Mouse (Mus musculus): Measurements from ENCODE around the gene Slc27a1.

Slc27a1 gene

DNA sequence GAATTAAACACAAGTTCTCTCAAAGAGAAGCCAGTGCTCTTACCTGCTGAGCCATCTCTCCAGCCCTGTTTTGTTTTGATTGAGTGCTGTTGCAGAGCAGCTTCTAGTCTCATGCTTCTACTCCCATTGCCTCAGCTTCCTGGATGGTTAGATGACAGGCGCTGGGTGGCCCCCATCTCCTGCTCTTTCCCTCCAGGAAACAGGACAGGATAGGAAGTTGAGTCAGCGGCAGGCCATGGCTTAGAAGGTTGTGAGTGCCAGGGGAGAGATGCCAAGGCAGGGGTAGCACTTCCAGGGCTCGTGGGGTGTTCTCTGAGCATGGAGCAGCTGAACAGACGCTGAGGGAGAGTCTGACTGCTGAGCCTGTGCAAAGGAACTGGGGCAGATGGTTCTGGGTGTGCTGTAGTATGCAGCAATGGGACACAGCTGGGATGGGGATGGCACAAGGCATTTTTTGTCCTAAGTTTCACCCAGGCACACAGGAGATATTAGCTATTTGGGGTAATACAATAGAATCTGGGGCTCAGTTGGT, 9.2 kb downstream of the Slc27a1 start:
- in situ Hi-C loops (cut with MboI; ENCODE audit: unreplicated experiment in 2 of 2): no loop called here

DNA sequence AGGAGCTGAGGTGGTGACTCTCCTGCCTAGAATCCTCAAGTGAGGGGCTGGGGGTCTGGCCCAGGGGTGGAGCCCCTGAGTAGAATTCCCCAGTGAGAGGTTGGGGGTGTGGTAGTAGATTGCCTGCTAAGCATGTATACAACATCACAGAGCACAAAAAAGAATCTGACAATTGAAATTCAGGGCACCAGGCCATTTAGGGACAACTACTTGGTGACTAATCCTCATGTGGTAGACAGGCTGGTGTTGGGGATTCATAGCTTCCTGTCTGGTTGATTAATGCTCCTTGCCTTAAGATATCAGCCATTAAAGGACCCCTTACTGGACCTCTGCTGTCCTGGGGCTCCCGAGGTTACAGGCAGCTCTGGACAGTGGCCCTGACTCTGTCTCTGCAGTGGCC, 10.3 kb downstream of the Slc27a1 start:
- in situ Hi-C loops (cut with MboI; ENCODE audit: unreplicated experiment in 2 of 2): no loop called here

DNA sequence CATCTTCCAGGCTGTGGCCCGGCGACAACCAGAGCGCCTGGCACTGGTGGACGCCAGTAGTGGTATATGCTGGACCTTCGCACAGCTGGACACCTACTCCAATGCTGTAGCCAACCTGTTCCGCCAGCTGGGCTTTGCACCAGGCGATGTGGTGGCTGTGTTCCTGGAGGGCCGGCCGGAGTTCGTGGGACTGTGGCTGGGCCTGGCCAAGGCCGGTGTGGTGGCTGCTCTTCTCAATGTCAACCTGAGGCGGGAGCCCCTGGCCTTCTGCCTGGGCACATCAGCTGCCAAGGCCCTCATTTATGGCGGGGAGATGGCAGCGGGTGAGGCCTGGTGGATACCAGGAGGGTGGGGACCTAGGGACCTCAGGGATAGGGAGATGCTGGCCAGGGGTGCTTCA, 10.8 kb downstream of the Slc27a1 start:
- in situ Hi-C loops (cut with MboI; ENCODE audit: unreplicated experiment in 2 of 2): no loop called here

DNA sequence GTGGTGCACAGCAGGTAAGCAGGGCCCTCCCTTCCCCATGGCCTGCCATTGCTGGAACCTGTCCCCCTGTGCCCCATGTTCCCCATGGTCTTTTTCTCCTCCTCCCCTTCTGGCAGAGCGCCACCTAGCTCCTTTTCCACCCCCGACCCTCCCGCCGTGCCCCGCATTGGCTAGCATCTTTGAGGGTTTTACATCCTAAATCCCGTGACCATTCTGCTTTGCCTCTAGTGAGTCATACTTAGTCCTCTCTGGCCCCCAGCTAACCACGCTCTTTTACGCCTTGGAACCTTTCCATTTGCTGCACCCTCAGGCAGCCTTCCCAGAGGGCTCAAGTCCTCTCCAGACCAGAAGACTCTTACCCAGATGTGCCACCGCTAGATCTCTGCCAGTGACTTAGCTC, 11.5 kb downstream of the Slc27a1 start:
- in situ Hi-C loops (cut with MboI; ENCODE audit: unreplicated experiment in 2 of 2): no loop called here

DNA sequence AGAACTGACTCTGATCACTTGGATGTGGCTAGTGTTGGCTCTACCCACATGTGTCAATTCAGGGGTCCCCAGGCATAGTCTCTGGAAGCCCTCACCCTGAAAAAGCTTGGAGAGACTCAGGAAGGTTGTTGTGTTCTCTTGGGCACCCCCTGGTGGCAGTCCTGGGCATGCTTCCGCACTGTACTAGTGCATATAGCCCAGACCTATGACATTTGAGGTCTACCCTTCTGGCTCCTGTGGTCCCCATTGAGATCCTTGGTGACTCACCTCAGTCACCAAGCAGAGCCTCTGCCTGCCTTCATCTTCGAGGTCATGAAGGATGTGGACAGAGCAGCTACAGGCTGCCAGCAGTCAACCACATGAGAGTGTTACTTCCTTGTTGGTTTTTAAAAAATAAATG, 18.2 kb downstream of the Slc27a1 start:
- in situ Hi-C loops (cut with MboI; ENCODE audit: unreplicated experiment in 2 of 2): no loop called here

DNA sequence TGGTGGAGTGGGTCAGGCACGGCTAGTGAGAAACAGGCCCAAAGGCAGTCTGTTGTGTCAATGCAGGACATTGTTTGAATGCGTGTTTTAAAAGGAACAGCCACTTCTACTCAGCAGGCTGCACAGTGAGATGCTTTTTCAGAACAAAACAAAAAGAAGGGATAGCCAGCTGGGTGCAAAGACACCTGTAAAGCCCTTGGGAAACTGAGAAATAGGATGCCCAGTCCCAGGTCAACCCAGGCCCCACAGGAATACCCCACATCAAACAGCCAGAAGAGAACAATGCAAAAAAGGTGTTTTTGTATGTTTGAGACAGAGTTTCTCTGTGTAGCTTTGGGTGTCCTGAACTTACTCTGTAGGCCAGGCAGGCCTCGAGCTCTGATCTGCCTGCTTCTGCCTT, 20.1 kb downstream of the Slc27a1 start:
- in situ Hi-C loops (cut with MboI; ENCODE audit: unreplicated experiment in 2 of 2): no loop called here

DNA sequence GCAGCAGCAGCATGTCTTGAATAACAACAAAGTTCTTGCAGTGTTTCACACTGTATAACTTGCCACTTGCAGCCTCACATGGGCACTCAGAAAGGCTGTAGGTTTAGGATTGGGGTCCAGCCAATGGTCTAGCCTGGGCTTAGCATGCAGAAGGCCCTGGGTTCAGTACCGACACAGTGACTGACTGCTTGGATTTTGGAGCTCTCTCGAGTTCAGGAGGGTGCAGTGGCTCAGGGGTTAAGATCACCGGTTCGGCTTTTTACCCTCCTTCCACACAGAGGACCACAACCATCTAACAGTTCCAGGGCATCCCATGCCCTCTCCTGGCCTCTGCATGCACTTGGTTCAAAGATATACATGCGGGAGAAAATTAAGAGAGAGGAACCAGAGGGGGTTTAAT, 22.3 kb downstream of the Slc27a1 start:
- in situ Hi-C loops (cut with MboI; ENCODE audit: unreplicated experiment in 2 of 2): no loop called here

DNA sequence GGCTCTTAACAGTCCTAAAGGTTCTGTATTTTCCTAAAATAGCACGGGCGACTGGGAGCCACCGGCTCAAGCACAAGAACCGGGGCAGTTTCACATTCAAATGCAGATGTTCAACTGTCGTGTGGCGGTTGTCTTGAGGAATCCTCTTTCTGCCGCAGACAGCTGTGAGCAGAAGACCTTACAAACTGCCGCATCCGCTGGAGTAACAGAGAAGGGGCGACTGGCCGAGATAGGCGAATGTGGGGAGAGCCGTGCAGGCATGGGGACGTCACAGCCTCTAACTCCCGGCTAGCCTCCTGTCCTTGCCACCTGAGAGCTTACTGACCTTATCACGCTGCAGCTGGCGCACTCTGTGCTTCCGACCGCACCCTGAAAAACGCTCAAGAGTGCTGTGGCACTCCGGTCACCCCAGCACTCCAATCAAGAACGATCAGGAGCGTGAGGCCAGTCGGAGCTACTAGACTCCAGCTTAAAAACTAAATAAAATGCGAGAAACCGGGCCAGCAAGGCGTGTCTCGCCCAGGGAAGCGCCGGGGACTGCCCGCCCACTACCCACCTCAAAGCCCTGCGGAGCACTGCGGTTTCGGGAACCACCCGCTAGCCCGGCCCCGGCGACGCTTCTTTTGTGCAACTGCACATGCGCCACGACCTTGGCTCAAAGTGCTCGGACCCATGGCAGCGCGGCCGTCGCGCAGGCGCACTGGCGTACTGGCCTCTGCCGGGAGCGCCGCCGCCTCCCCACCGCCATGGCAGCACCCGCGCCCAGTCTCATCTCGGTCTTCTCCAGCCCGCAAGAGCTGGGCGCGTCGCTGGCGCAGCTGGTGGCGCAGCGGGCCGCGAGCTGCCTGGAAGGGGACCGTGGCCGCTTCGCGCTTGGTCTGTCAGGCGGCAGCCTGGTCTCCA, 23.0 kb downstream of the Slc27a1 start, which contains the start of gene Pgls:
Gene Pgls (plus strand): TSS at position 706 of the 903 bp plus-strand sequence.
- in situ Hi-C loops (cut with MboI; ENCODE audit: unreplicated experiment in 2 of 2): no loop called here

DNA sequence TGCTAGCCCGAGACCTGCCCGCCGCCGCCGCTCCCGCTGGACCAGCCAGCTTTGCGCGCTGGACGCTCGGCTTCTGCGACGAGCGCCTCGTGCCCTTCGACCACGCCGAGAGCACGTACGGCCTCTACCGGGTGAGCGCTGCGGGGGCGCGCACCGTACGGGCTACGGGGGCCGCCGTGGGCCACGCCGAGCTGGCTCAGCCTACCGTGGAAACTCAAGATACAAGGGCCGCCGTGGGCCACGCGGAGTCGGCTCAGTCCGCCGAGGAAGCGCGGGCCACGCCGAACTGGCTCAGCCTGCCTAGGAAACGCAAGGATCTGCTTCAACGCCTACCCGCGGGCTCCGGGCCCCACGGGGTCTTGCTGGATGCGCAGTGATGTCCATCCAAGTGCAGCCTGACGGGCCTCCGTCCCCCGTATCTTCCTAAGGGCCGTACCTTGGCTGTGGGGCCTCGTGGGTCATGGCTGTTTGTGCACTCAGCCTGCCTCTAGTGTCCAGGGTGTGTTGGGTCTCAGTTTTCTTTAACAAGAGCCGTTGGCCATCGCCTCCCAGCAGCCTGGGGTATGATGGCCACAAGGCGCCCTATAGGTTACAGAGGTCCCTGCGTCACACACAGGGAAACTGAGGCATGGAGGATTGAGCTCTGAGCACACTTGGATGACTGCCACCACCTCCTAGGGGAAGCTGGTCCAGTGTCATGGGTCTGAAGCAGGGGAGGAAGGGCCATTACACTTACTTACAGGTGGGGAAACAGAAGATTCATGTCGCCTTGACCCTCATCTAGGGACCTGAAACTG, 23.9 kb downstream of the Slc27a1 start:
- in situ Hi-C loops (cut with MboI; ENCODE audit: unreplicated experiment in 2 of 2): no loop called here

DNA sequence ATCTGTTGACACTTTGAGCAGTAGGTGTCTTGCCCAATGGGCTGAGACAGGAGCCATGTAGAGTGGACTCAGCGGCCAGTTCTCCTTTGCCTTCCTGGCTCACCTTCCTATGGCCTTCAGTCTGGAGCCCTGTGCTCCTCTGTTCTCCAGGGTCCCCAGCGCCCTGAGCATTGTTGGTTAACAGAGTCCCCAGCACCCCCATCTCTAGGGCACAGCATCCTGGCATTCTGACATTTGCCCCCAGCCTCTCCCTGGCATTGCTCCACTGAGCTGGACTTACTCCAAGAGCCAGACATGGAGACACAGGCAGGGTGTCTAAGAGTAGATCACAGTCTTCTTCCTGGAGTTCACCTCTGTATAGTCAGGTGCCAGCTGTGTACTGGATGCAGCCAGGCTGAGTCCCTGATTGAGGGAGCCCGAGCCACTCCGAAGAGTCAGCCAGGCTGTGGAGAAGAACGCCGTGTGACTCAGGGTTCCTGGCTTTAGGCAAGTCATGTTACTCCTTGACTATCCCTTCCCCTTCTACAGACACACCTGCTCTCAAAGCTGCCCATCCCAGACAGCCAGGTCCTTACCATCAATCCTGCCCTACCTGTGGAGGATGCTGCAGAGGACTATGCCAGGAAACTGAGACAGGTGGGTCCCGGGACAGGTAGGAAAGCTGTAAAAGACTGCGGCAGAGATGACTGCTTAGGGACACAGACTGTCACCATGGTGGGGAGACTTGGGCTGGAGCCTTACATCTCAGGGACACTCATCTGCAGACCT, 25.1 kb downstream of the Slc27a1 start:
- in situ Hi-C loops (cut with MboI; ENCODE audit: unreplicated experiment in 2 of 2): no loop called here

DNA sequence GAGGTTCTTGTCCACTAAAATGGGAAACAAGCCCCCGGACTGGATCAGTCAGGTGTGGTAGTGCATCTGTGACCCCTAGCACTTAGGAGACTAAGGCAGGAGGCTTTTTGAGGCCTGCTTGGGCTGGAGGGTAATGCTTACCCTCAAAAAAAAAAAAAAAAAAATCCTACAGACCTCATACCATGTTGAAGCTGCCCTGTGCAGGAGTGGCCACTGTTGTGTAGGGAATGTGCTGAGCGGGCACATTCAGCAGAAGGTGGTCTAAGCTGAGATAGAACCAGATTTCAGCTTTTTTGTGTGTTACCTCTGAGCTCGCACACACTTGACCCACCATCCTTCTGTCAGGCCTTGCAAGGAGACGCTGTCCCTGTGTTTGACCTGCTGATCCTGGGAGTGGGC, 25.6 kb downstream of the Slc27a1 start:
- in situ Hi-C loops (cut with MboI; ENCODE audit: unreplicated experiment in 2 of 2): no loop called here

DNA sequence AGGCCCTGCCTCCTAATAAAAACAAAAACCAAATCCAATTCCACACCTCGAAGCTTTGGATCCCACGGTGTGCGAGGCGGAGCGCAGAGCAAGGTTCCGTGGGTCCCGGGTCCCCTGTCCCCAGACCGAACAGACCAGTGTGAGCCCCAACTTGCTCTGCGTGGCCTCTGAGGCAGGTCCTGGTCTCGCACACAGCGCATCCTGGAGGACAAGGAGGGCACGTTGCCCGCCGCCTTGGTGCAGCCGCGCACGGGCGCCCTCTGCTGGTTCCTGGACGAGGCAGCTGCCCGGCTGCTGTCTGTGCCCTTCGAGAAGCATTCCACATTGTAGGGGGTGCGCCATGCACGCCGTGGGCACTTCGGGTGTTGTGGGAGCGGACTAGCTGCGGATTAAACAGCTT, 27.2 kb downstream of the Slc27a1 start:
- in situ Hi-C loops (cut with MboI; ENCODE audit: unreplicated experiment in 2 of 2): loop anchor here (5.0 kb wide), 2 partner anchors 34 to 36 kb away; no protein-coding TSS in a partner anchor

DNA sequence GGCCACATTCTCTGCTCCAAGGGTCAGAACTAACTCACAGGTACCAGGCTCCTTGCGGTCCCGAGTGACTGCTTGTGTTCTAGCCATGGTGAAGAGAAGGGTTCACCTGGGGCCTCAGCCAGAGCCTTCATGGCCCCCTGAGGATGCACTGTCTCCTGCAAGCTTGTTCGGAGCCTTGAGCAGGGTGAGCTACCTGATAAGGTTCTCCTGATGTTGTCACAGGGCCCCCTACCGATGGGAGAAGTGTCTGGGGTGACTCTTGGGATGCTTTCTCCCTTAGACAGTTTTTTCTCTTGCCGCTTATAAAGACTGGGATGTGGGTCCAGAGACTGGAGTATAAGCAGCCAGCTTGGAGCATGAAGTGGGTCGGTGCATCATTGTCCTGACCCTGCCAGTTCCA, 27.7 kb downstream of the Slc27a1 start:
- in situ Hi-C loops (cut with MboI; ENCODE audit: unreplicated experiment in 2 of 2): loop anchor here (5.0 kb wide), 2 partner anchors 34 to 36 kb away; no protein-coding TSS in a partner anchor

DNA sequence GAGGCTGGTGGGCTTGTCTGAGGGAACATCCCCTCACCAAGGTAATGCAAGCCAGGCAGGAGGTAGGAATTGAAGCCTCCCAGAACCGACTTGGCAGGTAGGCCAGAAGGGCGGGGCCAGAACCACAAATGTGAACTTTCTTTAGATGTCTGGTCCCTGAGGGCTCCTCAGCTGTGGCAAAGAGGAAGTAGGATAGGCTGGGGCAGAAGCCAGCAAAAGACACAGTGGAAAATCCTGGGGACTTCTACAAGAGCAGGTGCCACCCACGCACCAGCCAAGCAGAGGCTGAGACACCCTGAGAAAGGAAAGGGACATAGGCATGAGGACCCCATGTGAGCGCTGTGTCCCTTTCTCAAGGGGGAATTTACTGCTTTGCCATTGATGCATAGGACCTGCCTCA, 28.1 kb downstream of the Slc27a1 start:
- in situ Hi-C loops (cut with MboI; ENCODE audit: unreplicated experiment in 2 of 2): loop anchor here (5.0 kb wide), 2 partner anchors 34 to 36 kb away; no protein-coding TSS in a partner anchor

DNA sequence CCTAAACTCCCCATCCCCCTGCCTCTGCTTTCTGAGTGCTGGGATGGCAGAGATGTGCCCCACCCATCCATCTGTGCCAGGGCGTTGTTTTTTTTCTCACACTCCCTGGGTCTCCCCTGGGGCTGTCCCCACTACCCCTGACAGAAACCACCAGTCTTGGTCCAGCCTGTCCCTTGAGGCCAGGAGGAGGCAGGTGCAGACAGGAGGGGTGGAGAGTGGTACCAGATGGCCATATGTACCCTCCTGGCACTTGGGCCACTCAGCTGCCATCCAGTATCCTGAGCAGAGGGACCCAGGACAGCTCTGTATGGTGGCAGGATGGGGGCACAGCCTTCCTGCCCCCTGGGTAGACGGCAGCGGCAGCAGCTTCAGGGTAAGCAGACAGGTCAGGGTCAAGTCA, 28.8 kb downstream of the Slc27a1 start, which contains the start of gene Fam129c:
Gene Fam129c (plus strand): TSS at position 198 of the 400 bp plus-strand sequence.
- in situ Hi-C loops (cut with MboI; ENCODE audit: unreplicated experiment in 2 of 2): loop anchor here (5.0 kb wide), 2 partner anchors 35 kb away; no protein-coding TSS in a partner anchor

DNA sequence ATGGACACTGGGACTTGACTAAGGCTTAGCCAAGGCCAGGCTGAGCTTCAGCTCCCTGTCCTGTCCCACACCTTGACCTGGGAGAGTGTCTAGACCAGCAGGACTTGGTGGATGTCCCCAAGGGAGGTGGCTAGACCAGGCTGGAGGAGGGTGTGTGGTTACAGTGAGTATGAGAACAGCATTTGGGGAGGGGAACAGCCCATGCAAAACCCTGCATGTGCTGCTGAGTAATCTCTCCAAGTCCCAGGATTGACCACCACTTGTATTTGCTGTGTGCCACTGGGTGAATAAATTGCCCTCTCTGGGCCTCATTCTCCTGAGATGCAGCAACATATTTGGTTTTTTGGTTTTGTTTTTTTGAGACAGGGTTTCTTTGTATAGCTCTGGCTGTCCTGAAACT, 29.7 kb downstream of the Slc27a1 start:
- in situ Hi-C loops (cut with MboI; ENCODE audit: unreplicated experiment in 2 of 2): loop anchor here (5.0 kb wide), 2 partner anchors 34 to 36 kb away; no protein-coding TSS in a partner anchor

DNA sequence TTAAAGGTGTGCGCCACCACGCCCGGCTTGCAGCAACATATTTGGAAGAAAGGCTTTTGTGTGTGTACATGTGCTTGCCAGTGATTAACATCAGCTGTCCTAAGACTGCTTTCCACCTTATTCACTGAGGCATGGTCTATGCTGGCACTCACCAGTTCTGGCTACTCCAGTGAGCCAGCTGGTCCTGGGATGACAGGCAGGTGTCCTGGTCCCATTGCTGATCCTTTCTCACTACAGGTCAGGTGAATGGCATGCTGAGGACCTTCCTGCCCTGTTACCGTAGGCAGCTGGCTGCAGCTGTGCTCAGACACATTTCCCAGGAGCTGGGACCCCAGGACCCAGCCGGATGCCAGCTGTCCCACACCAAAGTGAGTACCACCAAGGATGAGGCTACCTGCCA, 30.2 kb downstream of the Slc27a1 start:
- in situ Hi-C loops (cut with MboI; ENCODE audit: unreplicated experiment in 2 of 2): loop anchor here (5.0 kb wide), 2 partner anchors 33 to 37 kb away; no protein-coding TSS in a partner anchor

DNA sequence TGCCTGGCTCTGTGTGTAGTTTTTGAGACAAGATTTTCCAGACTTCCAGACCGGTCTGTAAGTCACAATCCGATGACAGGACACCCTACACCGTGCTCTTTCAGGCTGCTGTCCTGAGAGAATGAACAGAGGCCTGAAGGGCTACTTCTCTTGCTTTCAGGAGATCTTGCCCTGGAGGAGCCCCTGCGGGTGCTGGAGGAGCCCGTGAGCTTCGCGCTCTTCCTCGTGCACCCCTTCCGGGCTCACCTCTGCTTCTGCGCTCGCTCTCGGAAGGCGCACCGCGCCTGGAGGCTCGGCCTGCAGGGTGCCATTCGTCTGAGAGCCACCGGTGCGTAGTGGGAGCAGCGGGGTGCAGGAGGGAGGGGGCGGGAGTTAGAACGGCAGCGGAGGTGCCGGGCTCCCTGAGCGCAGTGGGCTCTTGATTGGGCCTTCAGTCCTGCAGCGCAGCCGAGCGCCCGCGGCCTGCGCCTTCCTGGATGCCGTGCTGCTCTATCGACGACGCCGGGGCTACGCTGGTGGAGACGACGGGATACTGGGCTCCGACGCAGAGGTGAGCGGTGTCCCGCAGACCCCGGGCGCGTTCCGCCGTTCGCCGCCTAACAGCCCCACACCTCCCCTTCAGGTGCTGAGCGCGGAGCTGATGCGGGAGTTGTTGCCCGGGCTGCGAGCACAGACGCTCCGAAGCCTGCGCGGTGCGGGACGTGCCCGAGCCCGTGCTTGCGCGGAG, 33.4 kb downstream of the Slc27a1 start:
- in situ Hi-C loops (cut with MboI; ENCODE audit: unreplicated experiment in 2 of 2): no loop called here

DNA sequence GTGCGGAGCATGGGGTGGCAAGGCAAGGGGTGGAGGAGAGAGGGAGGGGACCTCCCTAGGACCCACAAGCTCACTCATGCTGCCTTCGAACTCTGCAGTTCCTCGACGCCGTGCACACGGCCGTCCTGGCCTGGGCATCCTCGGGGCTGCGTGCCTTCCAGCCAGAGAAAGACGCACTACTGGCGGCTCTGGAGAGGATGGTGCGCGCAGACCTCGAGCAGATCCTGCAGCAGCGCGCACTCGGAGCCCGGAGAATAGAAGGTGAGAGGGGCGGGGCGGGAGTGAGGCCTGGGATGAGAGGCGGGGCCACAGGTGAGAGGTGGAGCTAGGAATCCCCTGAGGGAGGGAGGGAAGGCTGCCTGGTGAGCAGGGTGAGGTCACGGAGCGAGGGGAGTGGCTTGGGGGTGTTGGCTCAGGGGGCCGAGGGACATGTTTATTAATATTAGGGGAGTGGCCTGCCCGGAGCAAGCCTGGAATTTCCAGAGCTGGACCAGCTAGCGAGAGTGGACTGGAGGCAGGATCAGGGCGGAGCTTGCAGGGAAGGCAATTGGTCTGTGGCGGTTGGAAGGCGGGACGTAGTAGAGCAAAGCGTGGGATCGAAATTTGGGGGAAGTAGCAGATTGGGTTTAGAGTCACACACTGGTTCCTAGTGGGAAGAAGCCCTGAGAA, 34.1 kb downstream of the Slc27a1 start:
- in situ Hi-C loops (cut with MboI; ENCODE audit: unreplicated experiment in 2 of 2): no loop called here
